Mouse (Mus musculus) testis, adult 2 months (tissue): ENCODE measurements around the gene Usp50. TPM values are rescaled to one million over a fixed set of nuclear protein-coding genes. Genes with fewer than 3 reads are reported as not detected.

Experiments
- H3K27ac ChIP-seq: fragments of 200-500 bp; 2 replicates; pipeline ENCODE4 v1.5.1; 2012; ENCODE audit warnings: low read depth, low read length; ENCODE audit not compliant: control insufficient read depth, insufficient read depth
- H3K27me3 ChIP-seq: fragments of 200-500 bp; 2 replicates; pipeline ENCODE4 v1.6.1; 2012; ENCODE audit warnings: mild to moderate bottlenecking, low read length, moderate library complexity; ENCODE audit not compliant: control insufficient read depth, insufficient read depth
- H3K36me3 ChIP-seq: fragments of 200-500 bp; 2 replicates; pipeline ENCODE4 v1.6.1; 2012; ENCODE audit warnings: mild to moderate bottlenecking, low read length; ENCODE audit not compliant: control insufficient read depth, insufficient read depth
- H3K4me1 ChIP-seq: fragments of 200-500 bp; 2 replicates; pipeline ENCODE4 v1.6.1; 2012; ENCODE audit warnings: low read length; ENCODE audit not compliant: control insufficient read depth, insufficient read depth
- H3K4me3 ChIP-seq: fragments of 200-500 bp; 2 replicates; pipeline ENCODE4 v1.5.1; 2012; ENCODE audit warnings: low read depth, mild to moderate bottlenecking, low read length, moderate library complexity, mixed read lengths; ENCODE audit not compliant: control insufficient read depth
- CTCF ChIP-seq: fragments of 200-500 bp; IDR thresholded peaks from 2 replicates; pipeline ENCODE4 v1.5.1; 2012; ENCODE audit warnings: low read depth, mild to moderate bottlenecking, inconsistent platforms, low read length, moderate library complexity; ENCODE audit not compliant: control insufficient read depth, insufficient read depth, insufficient replicate concordance
- POLR2A ChIP-seq: fragments of 200-500 bp; IDR thresholded peaks from 2 replicates; pipeline ENCODE4 v1.6.1; 2012; ENCODE audit warnings: low read depth, mild to moderate bottlenecking, inconsistent platforms, low read length, moderate library complexity; ENCODE audit not compliant: control insufficient read depth
- polyA plus RNA-seq: library from polyadenylated mRNA; depleted of rRNA; stranded (reverse); fragments of >200 nt; gene quantifications from 2 replicates; pipeline ENCODE4 v1.2.3, GENCODE M21; 2012

Usp50 gene
- polyA plus RNA-seq, 1 experiment: 223 TPM

DNA sequence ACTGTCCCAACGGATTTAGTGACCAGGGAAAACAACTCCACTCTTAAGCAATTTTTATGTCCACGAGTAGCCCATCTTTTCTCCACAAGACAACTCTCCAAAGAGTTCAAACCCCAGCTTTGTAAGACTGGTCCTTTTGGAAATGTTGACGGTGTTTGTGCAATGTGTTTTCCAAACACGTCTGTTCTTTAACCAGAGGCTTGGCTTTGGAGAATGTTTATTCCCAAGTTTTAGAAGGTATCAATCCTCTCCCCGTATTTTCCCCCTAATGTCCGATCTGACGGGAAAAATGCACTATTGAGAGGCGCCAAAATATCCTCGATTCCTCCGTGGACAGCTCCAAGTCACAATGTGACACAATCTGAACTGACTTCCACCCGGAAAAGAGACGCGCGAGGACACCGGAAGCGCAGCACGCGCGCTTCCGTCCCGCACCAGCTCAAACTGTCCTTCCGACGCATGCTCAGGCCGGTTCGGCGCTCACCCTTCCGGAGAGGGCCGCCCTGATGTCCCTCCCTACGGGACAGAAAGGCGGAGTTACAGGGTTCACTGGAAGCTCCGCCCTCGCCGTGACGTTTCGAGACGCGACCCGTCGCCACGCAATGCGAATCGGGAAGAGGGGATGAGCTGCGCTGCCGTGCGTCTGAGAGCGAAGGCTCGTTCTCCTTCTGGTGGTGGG is 76.4 kb downstream of the Usp50 start, which contains the start of gene Usp8:
Gene Usp8 (plus strand): TSS at position 570 of the 679 bp plus-strand sequence.
- TF ChIP-seq CTCF: 0 out of 2 replicates have a peak, but pooled peaks have one; percentile 0
- peak; percentile 96 for TF ChIP-seq POLR2A

DNA sequence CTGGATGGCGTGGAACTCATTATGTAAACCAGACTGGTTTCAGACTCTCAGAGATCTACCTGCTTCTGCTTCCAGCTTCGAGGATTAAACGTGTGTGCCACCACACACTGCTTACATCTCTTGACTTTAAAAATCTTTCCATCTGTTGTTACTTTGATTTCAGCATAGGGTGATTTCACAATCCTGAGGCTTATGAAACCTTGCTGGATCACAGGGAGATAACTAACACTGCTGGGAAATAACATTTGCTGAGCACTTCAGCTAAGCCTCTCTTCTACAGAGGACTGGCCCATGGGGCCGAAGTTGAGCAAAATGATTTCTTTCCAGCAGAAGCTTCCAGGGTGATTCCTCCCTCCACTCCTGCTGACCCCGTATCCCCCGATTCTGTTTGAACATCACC is 88.0 kb downstream of the Usp50 start:
- no peaks in the 10 kb centered on the region for H3K27me3 ChIP-seq
- no peaks in the 10 kb centered on the region for H3K36me3 ChIP-seq
- TF ChIP-seq POLR2A: no peak
- TF ChIP-seq CTCF: no peak
- H3K27ac ChIP-seq: no peak overlapping the region
- no peaks in the 10 kb centered on the region for H3K4me1 ChIP-seq
- H3K4me3 ChIP-seq: no peak overlapping the region

More for the DNA sequence above, 76.4 kb downstream of the Usp50 start, which contains the start of gene Usp8:
- Histone ChIP-seq H3K4me1 (peaks cover 3% of the 10 kb centered on the region), H3K27ac (peak within 1 kb of the TSS; percentile 78), H3K27me3 (no peaks in the 10 kb centered on the region), H3K4me3 (peak within 1 kb of the TSS; percentile 89), H3K36me3 (no peaks in the 10 kb centered on the region)

DNA sequence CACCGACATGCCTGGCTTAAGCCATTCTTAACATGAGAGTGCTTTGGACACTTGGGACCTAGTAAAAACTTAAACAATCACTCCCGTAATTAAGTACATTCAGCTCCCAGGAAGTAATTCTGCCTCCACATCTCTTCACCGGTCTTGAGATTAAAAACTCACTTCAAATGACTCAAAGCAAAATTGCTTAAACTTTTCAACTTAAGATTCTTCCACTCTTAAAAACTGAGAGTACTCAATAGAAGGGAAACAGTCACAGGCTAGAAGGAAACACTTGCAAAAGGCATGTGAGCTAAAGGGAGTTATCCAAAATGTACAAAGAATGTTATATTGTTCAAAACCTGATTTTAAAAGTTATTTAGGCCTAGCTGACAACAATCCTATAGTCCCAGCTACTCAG is 92.0 kb downstream of the Usp50 start:
- no peak overlapping the region for H3K4me3 ChIP-seq
- no peak overlapping the region for H3K27ac ChIP-seq
- H3K36me3 ChIP-seq: no peaks in the 10 kb centered on the region
- H3K27me3 ChIP-seq: no peaks in the 10 kb centered on the region
- no peaks in the 10 kb centered on the region for H3K4me1 ChIP-seq
- TF ChIP-seq POLR2A: no peak
- TF ChIP-seq CTCF: no peak

- no peak for TF ChIP-seq POLR2A
- TF ChIP-seq CTCF: no peak
- Histone ChIP-seq H3K4me3 (no peak overlapping the region), H3K4me1 (no peaks in the 10 kb centered on the region), H3K27me3 (no peaks in the 10 kb centered on the region), H3K27ac (no peak overlapping the region), H3K36me3 (no peaks in the 10 kb centered on the region)
These were observed 100.3 kb downstream of the Usp50 start for GRCm38 (mm10) chr2:126682937-126683336.

- H3K36me3 ChIP-seq: no peaks in the 10 kb centered on the region
- no peak overlapping the region for H3K27ac ChIP-seq
- H3K27me3 ChIP-seq: no peaks in the 10 kb centered on the region
- TF ChIP-seq CTCF (no peak), POLR2A (no peak)
- H3K4me3 ChIP-seq: no peak overlapping the region
- H3K4me1 ChIP-seq: no peaks in the 10 kb centered on the region
These were observed 100.9 kb downstream of the Usp50 start for GRCm38 (mm10) chr2:126682333-126682732.

DNA sequence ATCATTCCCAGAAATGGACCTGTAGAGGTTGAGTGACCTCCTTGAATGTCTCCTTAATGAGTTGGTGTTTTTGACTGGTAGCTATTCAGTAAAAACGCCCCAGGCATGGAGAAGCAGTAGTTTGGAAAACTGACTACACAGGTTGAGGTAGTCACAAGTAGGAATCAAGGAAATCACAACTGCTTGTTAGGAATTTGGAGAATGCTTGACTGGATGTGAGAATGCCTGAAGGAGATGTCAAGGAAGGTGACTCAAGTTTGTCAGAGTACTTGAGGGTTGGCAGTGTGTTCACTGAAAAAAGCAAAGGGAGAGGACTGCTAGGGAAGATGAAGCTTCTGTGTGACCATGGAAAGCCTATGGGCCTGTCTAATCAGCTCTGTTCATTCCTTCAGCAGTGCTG is 105.9 kb downstream of the Usp50 start:
- Histone ChIP-seq H3K4me1 (peaks cover 2% of the 10 kb centered on the region), H3K27ac (no peak overlapping the region), H3K27me3 (no peaks in the 10 kb centered on the region), H3K36me3 (no peaks in the 10 kb centered on the region), H3K4me3 (peak overlapping the region; percentile 59)
- TF ChIP-seq CTCF (no peak), POLR2A (no peak)

GRCm38 (mm10) chr2:126676122-126676515 is 107.2 kb downstream of the Usp50 start, which contains the start of gene Gabpb1:
Gabpb1 (minus strand) TSS chr2:126676337.
- TF ChIP-seq CTCF: no peak
- no peak for TF ChIP-seq POLR2A
- H3K27me3 ChIP-seq: no peaks in the 10 kb centered on the region
- H3K36me3 ChIP-seq: no peaks in the 10 kb centered on the region
- H3K4me3 ChIP-seq: peak within 1 kb of the TSS; percentile 93
- H3K4me1 ChIP-seq: peaks cover 2% of the 10 kb centered on the region
- peak within 1 kb of the TSS; percentile 97 for H3K27ac ChIP-seq
